Mouse (Mus musculus) CD4-positive naive resting alpha-beta T cell, adult 76 days (primary cell): ENCODE data around the gene Apc2. TPM values are rescaled to one million over a fixed set of nuclear protein-coding genes. Genes with fewer than 3 reads are reported as not detected.

ENCODE experiments used
- total RNA-seq: library from RNA; stranded (reverse); gene quantifications from one replicate; pipeline ENCODE4 v1.2.4, GENCODE M21; 2023

The Apc2 gene
- 0.06 TPM for total RNA-seq

DNA sequence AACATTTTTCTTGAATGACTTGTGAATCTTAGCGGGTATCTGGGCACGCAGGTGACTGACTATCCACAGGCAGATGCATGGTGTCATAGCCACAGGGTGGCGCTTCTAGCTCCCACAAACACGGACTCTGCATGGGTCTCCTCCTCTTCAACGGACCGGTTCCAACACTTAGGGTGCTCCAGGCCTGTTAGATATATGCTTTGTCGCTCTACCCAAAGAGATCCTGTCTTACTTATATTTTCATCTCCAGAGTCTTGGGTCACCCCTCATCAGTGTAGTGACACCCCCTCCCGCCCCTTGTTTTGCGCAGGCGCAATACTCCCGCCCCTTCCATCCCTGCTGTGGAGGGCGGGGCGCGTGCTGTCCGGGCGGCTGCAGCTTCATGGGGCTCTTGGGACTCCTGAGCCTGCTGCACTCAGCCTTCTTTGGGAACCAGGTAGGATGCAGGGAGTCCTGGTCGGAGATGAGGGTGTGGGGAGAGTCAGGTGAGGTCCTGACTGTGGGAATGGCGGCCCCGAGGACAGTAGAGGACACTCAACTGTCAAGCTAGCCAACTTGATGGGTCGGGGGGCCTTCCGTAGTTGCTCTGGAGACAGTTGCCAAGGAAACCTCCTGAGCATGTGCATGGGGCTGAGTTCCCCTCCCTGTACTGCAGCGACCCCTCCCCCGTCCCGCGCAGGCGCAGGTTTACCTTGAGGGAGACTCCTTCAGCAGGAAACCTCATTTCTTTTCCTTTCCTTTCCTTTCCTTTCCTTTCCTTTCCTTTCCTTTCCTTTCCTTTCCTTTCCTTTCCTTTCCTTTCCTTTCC lies at the start of gene Apc2:
Gene Apc2, plus strand, starts transcription at position 360 of the 808 bp plus-strand sequence.

DNA sequence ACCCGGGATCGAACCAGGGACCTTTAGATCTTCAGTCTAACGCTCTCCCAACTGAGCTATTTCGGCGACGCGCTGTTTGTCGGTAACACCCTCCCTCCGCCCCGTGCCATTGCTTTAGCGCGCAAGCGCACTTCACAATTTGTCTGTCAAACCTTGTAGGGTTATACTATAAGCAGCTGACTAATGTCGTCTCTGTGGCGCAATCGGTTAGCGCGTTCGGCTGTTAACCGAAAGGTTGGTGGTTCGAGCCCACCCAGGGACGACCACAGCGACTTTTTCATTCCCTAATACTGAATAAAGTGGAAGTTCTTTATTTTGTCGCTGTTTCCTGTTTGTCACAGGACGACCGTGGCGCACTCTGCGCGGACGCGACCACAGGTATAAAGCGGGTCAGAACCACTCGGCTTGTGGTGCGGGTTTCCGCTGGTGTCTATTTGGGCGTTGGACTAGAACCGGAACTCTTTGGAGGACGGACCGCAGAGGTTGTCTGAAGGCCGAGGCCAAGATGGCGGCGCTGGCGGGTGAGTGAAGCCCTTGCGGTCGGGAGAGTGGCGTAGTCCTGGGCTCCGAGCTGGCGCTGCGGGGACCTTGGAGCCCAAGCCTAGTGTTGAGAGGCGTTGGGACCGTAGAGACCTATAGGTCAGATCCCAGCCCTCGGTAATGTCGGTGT lies 46.7 kb upstream of the Apc2 start, which contains the start of gene Ndufs7:
Gene Ndufs7, plus strand, starts transcription at position 151 of the 670 bp plus-strand sequence.

DNA sequence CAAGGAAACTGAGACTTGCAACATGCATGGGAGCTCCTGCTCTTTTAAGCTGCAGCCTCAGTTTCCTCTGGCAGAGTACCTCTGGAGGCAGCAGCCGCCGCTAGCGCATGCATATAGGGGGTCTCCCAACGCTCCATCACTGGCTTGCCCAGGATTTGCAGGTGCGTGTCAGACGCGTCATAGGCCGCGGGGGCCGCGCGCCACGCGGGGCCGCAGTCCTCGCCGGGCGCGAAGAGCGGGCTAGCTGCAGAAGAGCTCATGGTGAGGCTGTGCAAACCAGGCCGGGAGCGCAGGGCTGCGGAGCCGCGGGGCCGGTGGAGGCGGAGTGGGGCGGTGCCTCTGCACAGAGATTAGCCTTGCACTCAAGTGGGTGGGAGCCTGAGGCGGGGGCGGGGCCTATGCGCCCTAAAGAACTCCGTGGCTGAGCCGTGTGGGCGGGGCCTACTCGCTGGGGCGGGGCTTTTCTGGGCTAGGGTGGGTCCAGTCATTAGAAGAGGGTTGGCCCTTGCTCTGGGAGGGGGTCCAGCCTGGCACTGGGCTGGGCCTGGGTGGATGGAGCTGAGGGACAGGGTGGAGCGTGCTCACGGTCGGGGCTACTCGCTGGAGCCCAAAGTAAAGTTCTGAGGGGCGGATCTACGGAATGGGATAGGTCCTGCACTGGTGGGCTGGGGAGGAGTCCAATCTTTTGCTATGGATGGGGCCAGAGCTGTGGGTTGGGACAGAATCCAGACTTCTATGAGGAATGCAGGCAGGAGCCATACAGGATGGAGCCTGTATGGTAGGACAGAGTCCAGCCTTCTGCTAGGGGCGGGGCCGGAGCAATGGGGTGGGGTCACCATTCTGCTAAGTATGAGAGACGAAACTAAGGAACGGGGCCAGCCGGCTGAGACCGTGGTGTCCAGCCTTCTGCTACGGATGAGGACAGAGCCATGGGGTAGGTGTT lies 34.9 kb upstream of the Apc2 start, which contains the start of the genes Gamt and Dazap1:
Gene Gamt, minus strand, starts transcription at position 371 of the 943 bp plus-strand sequence.
Gene Dazap1, plus strand, starts transcription at position 845 of the 943 bp plus-strand sequence.

DNA sequence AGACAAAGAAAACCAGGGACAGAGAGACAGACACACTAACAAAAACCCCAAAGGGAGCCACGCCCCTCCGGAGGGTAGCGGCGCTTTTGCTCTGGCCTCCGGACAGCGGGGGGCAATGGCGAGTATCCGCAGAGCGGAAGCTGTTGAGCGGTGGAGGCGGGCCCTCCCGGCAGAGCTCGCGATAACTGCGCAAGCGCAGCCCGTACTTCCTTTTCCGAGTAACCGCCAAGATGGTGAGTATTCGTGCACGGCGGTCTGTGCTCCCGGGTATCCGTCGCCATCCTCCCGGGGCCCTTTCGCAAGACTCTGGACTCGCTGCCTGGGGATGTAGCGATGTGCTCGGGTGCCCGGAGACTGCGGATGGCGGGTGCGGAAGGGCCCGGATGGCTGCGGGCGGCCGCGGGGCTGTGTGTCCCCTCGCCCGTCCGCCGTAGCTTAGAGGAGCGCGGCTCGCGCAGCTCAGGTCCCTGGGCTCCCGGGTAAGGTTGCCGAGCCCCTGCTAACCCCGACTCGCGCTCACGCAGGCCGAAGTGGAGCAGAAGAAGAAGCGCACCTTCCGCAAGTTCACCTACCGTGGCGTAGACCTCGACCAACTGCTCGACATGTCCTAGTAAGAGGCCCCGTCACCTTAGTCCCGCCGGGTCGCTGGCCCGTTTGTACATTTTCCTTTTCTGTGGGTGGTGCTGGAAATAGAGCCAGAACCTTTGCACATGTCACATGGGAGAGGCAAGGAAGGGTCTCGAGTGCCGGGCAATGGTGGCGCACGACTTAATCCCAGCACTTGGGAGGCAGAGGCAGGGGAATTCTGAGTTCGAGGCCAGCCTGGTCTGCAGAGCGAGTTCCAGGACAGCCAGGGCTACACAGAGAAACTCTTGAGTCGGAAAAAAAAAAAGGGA lies 3.3 kb upstream of the Apc2 start, which contains the start of gene Rps15:
Gene Rps15, plus strand, starts transcription at position 203 of the 896 bp plus-strand sequence.

DNA sequence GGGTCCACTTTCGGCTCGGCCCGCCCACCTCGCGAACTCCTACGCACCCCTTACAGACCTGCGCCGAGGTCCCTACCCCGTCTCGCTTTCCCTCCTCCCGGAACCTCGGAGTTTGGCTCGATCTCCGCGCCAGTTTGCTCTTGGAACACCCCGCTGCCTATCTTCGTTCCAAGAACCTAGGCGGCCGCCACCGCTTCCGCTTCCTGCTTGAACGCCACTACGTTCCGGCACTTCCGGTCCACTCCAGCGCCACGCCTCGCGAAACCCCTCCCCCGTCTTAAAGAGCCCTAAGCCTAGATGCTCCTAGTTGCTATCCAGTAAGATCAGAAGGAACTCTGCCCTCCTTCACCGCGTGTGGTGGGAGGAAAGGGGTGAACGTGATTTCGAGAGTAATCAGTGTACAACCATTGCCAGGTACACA lies 24.6 kb downstream of the Apc2 start, which contains the start of gene 2310011J03Rik:
Gene 2310011J03Rik, minus strand, starts transcription at position 198 of the 421 bp plus-strand sequence.

DNA sequence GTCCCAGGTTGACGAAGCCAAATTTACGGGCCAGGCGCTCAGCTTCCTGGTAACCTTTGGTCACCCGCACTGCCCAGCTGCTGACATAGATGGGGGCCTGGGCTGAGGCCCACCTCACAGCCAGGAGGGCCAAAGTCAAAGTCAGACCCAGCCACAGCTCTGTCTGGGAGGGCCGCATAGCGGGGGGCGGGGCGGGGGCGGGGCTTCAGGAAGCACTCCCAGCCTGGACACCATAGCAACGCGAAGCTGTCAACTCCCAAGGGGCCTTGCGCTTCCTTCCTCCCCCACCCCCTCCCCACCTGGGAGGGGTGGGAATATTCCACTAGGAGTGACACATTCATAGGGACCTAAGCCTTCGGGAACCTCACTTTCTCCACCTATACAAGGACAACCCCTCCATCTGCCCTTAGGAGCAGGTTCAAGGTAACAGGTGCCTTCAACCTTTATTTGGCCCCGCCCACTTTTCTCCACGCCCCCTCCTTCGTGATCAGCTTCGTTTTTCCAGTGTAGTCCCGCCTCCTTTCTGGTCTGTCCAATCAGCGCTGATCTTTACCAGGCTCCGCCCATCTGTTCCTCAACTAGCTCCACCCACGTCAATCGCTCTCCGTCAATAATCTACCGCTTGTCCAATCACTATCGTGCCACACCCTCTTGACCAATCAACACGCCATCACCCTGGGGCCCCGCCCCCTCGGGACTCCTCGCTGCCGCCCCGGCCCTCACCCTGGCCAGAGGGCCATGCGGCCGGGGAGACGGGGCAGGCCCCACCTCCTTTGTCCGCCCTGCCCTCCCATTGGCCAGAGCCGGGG lies 33.7 kb downstream of the Apc2 start, which contains the start of the genes Pcsk4 and Reep6:
Gene Pcsk4, minus strand, starts transcription at position 226 of the 809 bp plus-strand sequence.
Gene Reep6, plus strand, starts transcription at position 681 of the 809 bp plus-strand sequence.

DNA sequence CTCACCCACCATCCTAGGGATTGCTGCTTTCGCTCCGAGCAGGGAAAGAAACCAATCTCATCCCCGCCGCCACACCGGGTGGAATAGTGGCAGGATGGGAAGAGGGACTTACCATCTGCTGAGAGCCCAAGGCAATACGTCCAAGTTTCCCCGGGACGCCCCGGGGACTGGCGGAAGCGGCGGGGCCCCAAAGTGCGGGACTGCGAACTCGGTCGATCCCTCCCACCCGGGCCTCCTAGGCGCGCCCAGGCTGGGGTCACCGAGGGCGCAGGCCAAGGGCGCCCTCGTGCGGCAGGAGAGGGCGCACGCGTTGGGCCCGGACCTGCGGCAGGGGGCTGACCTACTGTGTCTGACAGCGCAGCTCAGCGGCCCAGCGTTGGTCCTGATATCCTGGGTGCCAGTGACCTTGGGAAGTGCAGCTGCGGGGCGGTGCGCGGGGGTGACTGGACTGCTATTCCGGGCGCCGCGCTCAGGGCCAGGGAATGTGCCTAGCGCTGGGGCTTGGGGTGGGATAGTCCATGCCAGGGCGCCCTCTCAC lies 52.5 kb downstream of the Apc2 start, which contains the start of gene Adamtsl5:
Gene Adamtsl5, minus strand, starts transcription at position 169 of the 538 bp plus-strand sequence.

DNA sequence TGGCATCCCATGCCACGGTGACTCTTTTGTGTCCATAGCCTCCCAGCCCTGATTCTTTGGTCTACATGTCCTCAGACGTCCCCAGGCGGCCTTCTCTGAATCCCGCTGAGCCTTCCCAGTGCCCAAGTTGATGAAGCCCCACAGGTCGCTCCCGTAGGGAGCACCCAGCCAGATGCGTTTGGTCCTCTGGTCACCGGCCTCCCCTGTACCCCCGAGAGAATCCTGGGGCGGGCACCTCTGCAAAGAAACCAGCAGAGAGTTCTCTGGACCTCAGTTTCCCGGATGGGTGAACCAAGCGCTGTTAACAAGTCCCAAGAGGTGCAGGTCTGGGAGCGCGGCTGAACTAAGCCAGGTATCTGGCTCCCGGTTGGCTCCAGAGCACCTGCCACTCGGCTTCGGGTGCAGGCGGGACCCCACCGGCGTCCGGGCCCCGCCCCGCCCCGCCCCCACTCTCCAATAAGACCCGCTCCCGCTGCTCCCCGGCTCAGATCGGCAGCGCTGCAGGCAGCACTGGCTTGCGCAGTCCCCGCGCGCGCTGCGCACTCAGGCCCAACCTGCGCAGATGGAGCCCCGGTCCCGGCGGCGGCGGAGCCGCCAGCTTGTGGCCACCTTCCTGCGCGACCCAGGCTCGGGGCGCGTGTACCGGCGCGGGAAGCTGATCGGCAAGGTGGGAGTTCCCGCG lies 60.4 kb downstream of the Apc2 start, which contains the start of gene Plk5:
Gene Plk5, plus strand, starts transcription at position 459 of the 682 bp plus-strand sequence.

Other genes starting within 250 kb of the Apc2 start
- gene Gpx4, start 248.8 kb upstream of the Apc2 start, total RNA-seq: 134 TPM
- 115 TPM for gene Sbno2, start 190.4 kb upstream of the Apc2 start, total RNA-seq
- 140 TPM for gene Stk11, start 180.2 kb upstream of the Apc2 start, total RNA-seq
- gene Atp5d, start 157.3 kb upstream of the Apc2 start, total RNA-seq: 152 TPM
- gene Cbarp, start 155.1 kb upstream of the Apc2 start, total RNA-seq: 51.8 TPM
- gene Midn, start 147.7 kb upstream of the Apc2 start, total RNA-seq: 88.1 TPM
- 229 TPM for gene Cirbp, start 130.0 kb upstream of the Apc2 start, total RNA-seq
- 14.7 TPM for gene 1600002K03Rik, start 123.0 kb upstream of the Apc2 start, total RNA-seq
- gene Efna2, start 116.5 kb upstream of the Apc2 start, total RNA-seq: 0.44 TPM
- 70.1 TPM for gene Mum1, start 69.5 kb upstream of the Apc2 start, total RNA-seq
- 83.2 TPM for gene Ndufs7, start 46.9 kb upstream of the Apc2 start, total RNA-seq
- not detected for gene Gamt, start 35.0 kb upstream of the Apc2 start, total RNA-seq
- gene Dazap1, start 34.5 kb upstream of the Apc2 start, total RNA-seq: 199 TPM
- 4,176 TPM for gene Rps15, start 3.5 kb upstream of the Apc2 start, total RNA-seq
- 21.3 TPM for gene 2310011J03Rik, start 24.6 kb downstream of the Apc2 start, total RNA-seq
- 2.0 TPM for gene Pcsk4, start 33.5 kb downstream of the Apc2 start, total RNA-seq
- not detected for gene Reep6, start 34.0 kb downstream of the Apc2 start, total RNA-seq
- gene Adamtsl5, start 52.4 kb downstream of the Apc2 start, total RNA-seq: not detected
- not detected for gene Plk5, start 60.5 kb downstream of the Apc2 start, total RNA-seq
- gene Mex3d, start 91.7 kb downstream of the Apc2 start, total RNA-seq: 9.0 TPM
- 81.1 TPM for gene Mbd3, start 103.6 kb downstream of the Apc2 start, total RNA-seq
- gene Uqcr11, start 110.9 kb downstream of the Apc2 start, total RNA-seq: 47.1 TPM
- 82.4 TPM for gene Tcf3, start 137.7 kb downstream of the Apc2 start, total RNA-seq
- gene Onecut3, start 198.9 kb downstream of the Apc2 start, total RNA-seq: not detected
- not detected for gene Atp8b3, start 243.1 kb downstream of the Apc2 start, total RNA-seq